In genomic region chr17:46221601-46222000, GRCm38 (mm10) we compare ENCODE assay signal across 14 mouse cellular contexts. TPM values are rescaled to one million over a fixed set of nuclear protein-coding genes. Genes with fewer than 3 reads are reported as not detected.
DNase-seq lines count a peak whose midpoint lies in the region.
"Had no signal": no experiment of that assay in that cellular context is flagged by ENCODE, and none has a peak within 500 bp of the region (broad histone marks: within the 10 kb centered on the region; RNA-seq: fewer than 3 reads in every experiment).

No protein-coding gene starts in this region.

- peak; percentile 77 to 84 for DNase-seq in adrenal gland, adult (ENCODE audit: inconsistent age in 2 of 2, low spot score in 1 of 2)
- no peak for DNase-seq in adrenal gland, postnatal 25 days
- peak; percentile 75 for DNase-seq in adrenal gland, adult 8-10 months
- no peak for DNase-seq in adrenal gland, postnatal 4 days (ENCODE audit: low spot score in 2 of 2)
- peak; percentile 49 to 62 for DNase-seq in adrenal gland, postnatal 36 days
- DNase-seq: B cell, adult 2 months; cerebellum, adult 11 months; cerebellum, adult 18-20 months; cerebellum, adult 8-10 months; cerebellum, adult 9-11 months; cerebellum, postnatal 14 days; cerebellum, postnatal 36 days; embryo, embryonic 11 days had no signal

RNA-seq across cellular contexts. Expression of gene Xpo5, which starts 19.0 kb away (rescaled TPM):
- 83.4 and 92.1 TPM in 2 replicates for total RNA-seq in adrenal gland, postnatal 25 days (2021)
- total RNA-seq in adrenal gland, adult 8-10 months (2022) = 10 to 100 TPM; 70.8 to 95.4 (median 74.0) TPM
- 10 to 100 TPM; 72.0 to 74.6 TPM for total RNA-seq in adrenal gland, postnatal 4 days (2021)
- 10 to 100 TPM; 81.4 to 87.7 TPM for total RNA-seq in adrenal gland, postnatal 36 days (2021)

RNA-seq across cellular contexts. Expression of gene Polh, which starts 19.2 kb away (rescaled TPM):
- 43.2 and 44.9 TPM in 2 replicates for total RNA-seq in adrenal gland, postnatal 25 days (2021)
- 10 to 100 TPM; 37.5 to 44.0 (median 40.7) TPM for total RNA-seq in adrenal gland, adult 8-10 months (2022)
- total RNA-seq in adrenal gland, postnatal 4 days (2021) = 10 to 100 TPM; 34.9 to 36.8 TPM
- 10 to 100 TPM; 43.3 to 45.3 TPM for total RNA-seq in adrenal gland, postnatal 36 days (2021)

RNA-seq across cellular contexts. Expression of gene Polr1c, which starts 26.3 kb away (rescaled TPM):
- 96.4 and 123 TPM in 2 replicates for total RNA-seq in adrenal gland, postnatal 25 days (2021)
- total RNA-seq in adrenal gland, adult 8-10 months (2022) = 100 to 1,000 TPM in 2 of 4 experiments, 10 to 100 TPM in 2; 83.8 to 116 (median 104) TPM
- 100 to 1,000 TPM; 101 to 108 TPM for total RNA-seq in adrenal gland, postnatal 4 days (2021)
- 100 to 1,000 TPM in 1 of 2 experiments, 10 to 100 TPM in 1; 97.8 to 119 TPM for total RNA-seq in adrenal gland, postnatal 36 days (2021)

RNA-seq across cellular contexts. Expression of gene Yipf3, which starts 26.3 kb away (rescaled TPM):
- 169 and 208 TPM in 2 replicates for total RNA-seq in adrenal gland, postnatal 25 days (2021)
- total RNA-seq in adrenal gland, adult 8-10 months (2022) = 100 to 1,000 TPM; 157 to 205 (median 185) TPM
- total RNA-seq in adrenal gland, postnatal 4 days (2021) = 100 to 1,000 TPM; 137 to 139 TPM
- 100 to 1,000 TPM; 137 to 176 TPM for total RNA-seq in adrenal gland, postnatal 36 days (2021)

RNA-seq across cellular contexts. Expression of gene Lrrc73, which starts 31.7 kb away (rescaled TPM):
- total RNA-seq in adrenal gland, postnatal 25 days (2021) = 5.3 and 6.6 TPM in 2 replicates
- total RNA-seq in adrenal gland, adult 8-10 months (2022) = 1 to 10 TPM; 4.1 to 7.5 (median 6.0) TPM
- total RNA-seq in adrenal gland, postnatal 4 days (2021) = 1 to 10 TPM; 6.3 to 7.3 TPM
- 1 to 10 TPM; 5.4 to 8.9 TPM for total RNA-seq in adrenal gland, postnatal 36 days (2021)
- total RNA-seq: common myeloid progenitor, adult 5-6 weeks had no signal

Comparison
In these comparisons a context has a peak if more than half of its experiments do, and no peak if none do; other contexts are left out.
1. DNase-seq: peak in adrenal gland, adult (2 of 2), adrenal gland, adult 8-10 months (single experiment) and adrenal gland, postnatal 36 days (2 of 2); none in adrenal gland, postnatal 25 days (single experiment) and adrenal gland, postnatal 4 days (0 of 2).